Mouse (Mus musculus): ENCODE results near the gene Cnmd. TPM values are rescaled to one million over a fixed set of nuclear protein-coding genes. Genes with fewer than 3 reads are reported as not detected.

The Cnmd gene
- polyA plus RNA-seq, 1 experiment, result not detected

- TF ChIP-seq TAL1 (IDR thresholded peaks at IDR 0.05; ENCODE audit: low read length), result no peak
- TF ChIP-seq GATA1 (IDR thresholded peaks at IDR 0.05; ENCODE audit: low read length), result no peak
- H3K4me3 ChIP-seq (replicated peaks), result peak overlapping the region; percentile 93
- peaks cover 34% of the 10 kb centered on the region for H3K4me1 ChIP-seq (ENCODE audit: control insufficient read depth)
- H3K27me3 ChIP-seq (ENCODE audit: control insufficient read depth), result no peaks in the 10 kb centered on the region
- H3K36me3 ChIP-seq (ENCODE audit: control insufficient read depth), result peaks cover 13% of the 10 kb centered on the region
- no peaks in the 10 kb centered on the region for H3K9me3 ChIP-seq (ENCODE audit: control insufficient read depth, low read length)
These were observed 73.4 kb downstream of the Cnmd start for GRCm38 (mm10) chr14:79588534-79588951.

GRCm38 (mm10) chr14:79587852-79588229 lies 74.1 kb downstream of the Cnmd start:
- H3K36me3 ChIP-seq (ENCODE audit: control insufficient read depth), result peaks cover 18% of the 10 kb centered on the region
- peak overlapping the region; percentile 93 for H3K4me3 ChIP-seq (replicated peaks)
- TF ChIP-seq TAL1 (IDR thresholded peaks at IDR 0.05; ENCODE audit: low read length), result no peak
- no peak for TF ChIP-seq GATA1 (IDR thresholded peaks at IDR 0.05; ENCODE audit: low read length)

More at GRCm38 (mm10) chr14:79587852-79588229, 74.1 kb downstream of the Cnmd start:
- Histone ChIP-seq H3K27me3 (ENCODE audit: control insufficient read depth) (no peaks in the 10 kb centered on the region), H3K9me3 (ENCODE audit: control insufficient read depth, low read length) (no peaks in the 10 kb centered on the region), H3K4me1 (ENCODE audit: control insufficient read depth) (peaks cover 34% of the 10 kb centered on the region)

Other genes with a start within 250 kb of the Cnmd start
- gene Kbtbd7, start 235.7 kb downstream of the Cnmd start, polyA plus RNA-seq (2012), result 0.09 and 0.14 TPM in 2 replicates
- gene Kbtbd6, start 210.3 kb downstream of the Cnmd start, polyA plus RNA-seq (2012), result 0.09 and 0.25 TPM in 2 replicates
- 0.65 and 0.69 TPM in 2 replicates for gene Elf1, start 181.0 kb downstream of the Cnmd start, polyA plus RNA-seq (2012)
- gene Wbp4, start 180.7 kb downstream of the Cnmd start, polyA plus RNA-seq (2012), result 0.82 and 0.86 TPM in 2 replicates
- gene Sugt1, start 74.5 kb downstream of the Cnmd start, polyA plus RNA-seq (2012), result 0.12 and 0.28 TPM in 2 replicates
- not detected in 2 replicates for gene Pcdh8, start 109.1 kb upstream of the Cnmd start, polyA plus RNA-seq (2012)

All from erythroblast, embryonic 14.5 days (primary cell).